Mouse (Mus musculus): ENCODE measurements around the gene Azin2.

Azin2 gene

GRCm38 (mm10) chr4:128932783-128933182 is 29.5 kb downstream of the Azin2 start:
- no peak for DNase-seq

GRCm38 (mm10) chr4:128924841-128925606 is 37.2 kb downstream of the Azin2 start:
- DNase-seq: peak; percentile 75

- DNase-seq: no peak
Measured at GRCm38 (mm10) chr4:128923603-128924002, 38.6 kb downstream of the Azin2 start.

GRCm38 (mm10) chr4:128919106-128919505 is 43.1 kb downstream of the Azin2 start:
- DNase-seq: no peak

- DNase-seq: no peak
Measured at GRCm38 (mm10) chr4:128918187-128918586, 44.1 kb downstream of the Azin2 start.

- DNase-seq: no peak
Measured at GRCm38 (mm10) chr4:128917756-128918155, 44.5 kb downstream of the Azin2 start.

GRCm38 (mm10) chr4:128917119-128917518 is 45.1 kb downstream of the Azin2 start:
- DNase-seq: no peak

- DNase-seq: no peak
Measured at GRCm38 (mm10) chr4:128913794-128914193, 48.4 kb downstream of the Azin2 start.

GRCm38 (mm10) chr4:128912085-128912484 is 50.2 kb downstream of the Azin2 start:
- no peak for DNase-seq

GRCm38 (mm10) chr4:128910276-128911063 is 51.8 kb downstream of the Azin2 start:
- no peak for DNase-seq

- DNase-seq: no peak
Measured at GRCm38 (mm10) chr4:128909378-128909831, 52.8 kb downstream of the Azin2 start.

GRCm38 (mm10) chr4:128908586-128909377 is 53.5 kb downstream of the Azin2 start:
- peak; percentile 47 for DNase-seq

- no peak for DNase-seq
Measured at GRCm38 (mm10) chr4:128907238-128907968, 54.8 kb downstream of the Azin2 start.

GRCm38 (mm10) chr4:128906757-128907156 is 55.5 kb downstream of the Azin2 start:
- no peak for DNase-seq

GRCm38 (mm10) chr4:128905251-128905650 is 57.0 kb downstream of the Azin2 start:
- no peak for DNase-seq

- DNase-seq: no peak
Measured at GRCm38 (mm10) chr4:128904035-128904800, 58.0 kb downstream of the Azin2 start.

GRCm38 (mm10) chr4:128902390-128902789 is 59.9 kb downstream of the Azin2 start:
- no peak for DNase-seq

- no peak for DNase-seq
Measured at GRCm38 (mm10) chr4:128900484-128900883, 61.8 kb downstream of the Azin2 start.

GRCm38 (mm10) chr4:128899332-128899731 is 62.9 kb downstream of the Azin2 start:
- DNase-seq: no peak

- DNase-seq: no peak
Measured at GRCm38 (mm10) chr4:128897911-128898421, 64.3 kb downstream of the Azin2 start.

GRCm38 (mm10) chr4:128896667-128897066 is 65.6 kb downstream of the Azin2 start:
- no peak for DNase-seq
